Mouse (Mus musculus) liver, embryonic 14.5 days (tissue): ENCODE results near the gene Lat. TPM values are rescaled to one million over a fixed set of nuclear protein-coding genes. Genes with fewer than 3 reads are reported as not detected.

Source experiments
- ATAC-seq: fragments of 200-750 bp; cut with Nextera tagmentation; 2 replicates; pipeline ENCODE4 v1.8.0; 2017; ENCODE audit warnings: moderate number of reproducible peaks, mild to moderate bottlenecking, moderate library complexity; ENCODE audit not compliant: insufficient read depth
- DNase-seq, 3 experiments: peaks; one replicate each; pipeline ENCODE4 v3.0.0-alpha.2; 2012 to 2013; ENCODE audit warnings: low read depth in 3 of 3, low spot score in 3 of 3
- H3K27ac ChIP-seq: fragments of 300-500 bp; sonication (generic); 2 replicates; pipeline ENCODE4 v1.5.1; 2014; ENCODE audit warnings: moderate library complexity, mild to moderate bottlenecking, control low read depth, inconsistent platforms
- H3K27me3 ChIP-seq: fragments of 300-500 bp; sonication (generic); 2 replicates; pipeline ENCODE4 v1.6.1; 2014; ENCODE audit warnings: mild to moderate bottlenecking, low read length, moderate library complexity; ENCODE audit not compliant: control insufficient read depth, insufficient read depth
- H3K36me3 ChIP-seq: fragments of 300-500 bp; sonication (generic); replicated peaks from 2 replicates; pipeline ENCODE4 v1.6.1; 2014; ENCODE audit warnings: low read depth; ENCODE audit not compliant: control insufficient read depth, insufficient read depth
- H3K4me1 ChIP-seq, 2 experiments: fragments of 200-500 bp in 1 of 2; fragments of 300-500 bp in 1 of 2; sonication (generic) in 1 of 2; replicated peaks; 2 replicates each; pipeline ENCODE4 v1.6.1; 2012 to 2014; ENCODE audit warnings: antibody characterized with exemption in 1 of 2, inconsistent platforms in 1 of 2, low read length in 1 of 2; ENCODE audit not compliant: control insufficient read depth in 2 of 2, insufficient read depth in 2 of 2
- H3K4me2 ChIP-seq: fragments of 300-500 bp; sonication (generic); 2 replicates; pipeline ENCODE4 v1.6.1; 2014; ENCODE audit warnings: low read depth, mild to moderate bottlenecking, control low read depth, moderate library complexity
- H3K4me3 ChIP-seq, 2 experiments: fragments of 200-500 bp in 1 of 2; fragments of 300-500 bp in 1 of 2; sonication (generic) in 1 of 2; 2 replicates each; pipeline ENCODE4 v1.5.1; 2012 to 2014; ENCODE audit warnings: low read depth in 2 of 2, low read length in 2 of 2, mild to moderate bottlenecking in 2 of 2, control low read depth in 1 of 2, inconsistent platforms in 1 of 2, moderate library complexity in 1 of 2; ENCODE audit not compliant: insufficient read depth in 1 of 2
- H3K9ac ChIP-seq: fragments of 300-500 bp; sonication (generic); replicated peaks from 2 replicates; pipeline ENCODE4 v1.6.1; 2014; ENCODE audit warnings: mild to moderate bottlenecking, control low read depth, moderate library complexity
- H3K9me3 ChIP-seq: fragments of 300-500 bp; sonication (generic); 2 replicates; pipeline ENCODE4 v1.6.1; 2016; ENCODE audit warnings: low read length, mixed read lengths; ENCODE audit not compliant: control insufficient read depth
- CTCF ChIP-seq: IDR thresholded peaks from 2 replicates; pipeline ENCODE4 v1.5.1; 2016; ENCODE audit warnings: antibody characterized with exemption, low read depth, control low read depth
- EP300 ChIP-seq: IDR thresholded peaks from 2 replicates; pipeline ENCODE4 v1.6.1; 2016; ENCODE audit warnings: antibody characterized with exemption, low read depth
- WGBS: fragments of 180-500 bp; shearing (Covaris S2); extraction: QIAGEN DNeasy Blood & Tissue Kit; methylation state at CpG from one replicate; pipeline ENCODE4 v1.1.7; 2014; ENCODE audit not compliant: insufficient replicate concordance; 5-methylcytosine and 5-hydroxymethylcytosine counted together
- polyA plus RNA-seq, 2 experiments: library from polyadenylated mRNA; depleted of rRNA in 1 of 2; stranded (reverse) in 1 of 2; unstranded in 1 of 2; fragments of >200 nt; fragmentation: Nextera tagmentation in 1 of 2; extraction: Ambion mirVana in 1 of 2; gene quantifications; 2 replicates each; pipeline versions ENCODE4 v1.2.1 to v1.2.3; 2012 to 2014

Gene Lat
- polyA plus RNA-seq, 2 experiments, result 7.3 to 7.6 TPM

DNA sequence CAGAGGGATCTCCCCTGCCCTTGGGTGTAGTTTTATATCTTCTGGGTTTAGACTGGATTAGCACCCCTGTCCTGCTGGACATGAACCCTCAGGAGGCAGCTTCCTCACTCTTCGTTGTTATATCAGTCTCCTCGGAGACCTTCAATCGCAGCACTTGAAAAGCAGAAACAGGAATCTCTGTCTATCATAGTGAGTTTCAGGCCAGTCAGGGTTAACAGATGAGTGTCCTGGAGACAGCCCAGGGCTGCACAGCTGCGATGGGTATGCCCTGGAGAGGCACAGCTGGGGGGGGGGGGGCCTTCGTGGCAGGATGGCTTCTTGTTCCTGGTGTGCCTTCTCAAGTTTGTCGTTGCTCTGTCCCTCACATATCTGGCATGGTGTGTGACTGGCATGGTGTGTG, 28.5 kb downstream of the Lat start:
- H3K4me3 ChIP-seq, result no peak overlapping the region
- H3K27me3 ChIP-seq, result no peaks in the 10 kb centered on the region
- TF ChIP-seq CTCF (no peak), EP300 (no peak)
- H3K36me3 ChIP-seq, result no peaks in the 10 kb centered on the region
- ATAC-seq (no peak), DNase-seq (no peak)
- no peak overlapping the region for H3K27ac ChIP-seq
- H3K9ac ChIP-seq, result no peak overlapping the region
- WGBS, result 23% methylated on average over 6 of the region's 6 CpGs
- H3K9me3 ChIP-seq, result no peaks in the 10 kb centered on the region
- H3K4me2 ChIP-seq, result no peak overlapping the region
- H3K4me1 ChIP-seq, result peaks cover 0 to 4% of the 10 kb centered on the region in 2 experiments; a peak in 1 of 4 replicates

DNA sequence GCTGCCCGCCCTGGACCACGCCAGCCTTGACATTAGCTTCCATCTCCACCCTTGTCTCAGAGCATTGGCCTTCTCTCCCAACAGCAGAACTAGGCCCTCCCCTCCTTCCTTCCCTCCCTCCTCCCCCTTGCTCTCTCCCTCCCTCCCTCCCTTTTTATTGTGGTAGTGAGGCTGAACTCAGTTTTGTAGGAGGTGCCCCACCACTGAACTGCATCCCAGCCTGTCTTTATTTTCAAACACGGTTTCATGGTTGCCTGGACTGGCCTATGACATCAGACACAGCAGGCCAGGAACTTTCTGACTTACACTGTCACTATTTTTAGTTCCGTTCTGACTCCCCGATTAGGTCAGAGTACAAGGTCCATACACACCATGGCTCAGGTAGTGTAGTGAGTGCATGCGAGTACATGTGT, 29.2 kb downstream of the Lat start:
- Histone ChIP-seq H3K9ac (no peak overlapping the region), H3K27ac (no peak overlapping the region), H3K4me1 (peaks cover 0 to 4% of the 10 kb centered on the region in 2 experiments; a peak in 1 of 4 replicates), H3K36me3 (no peaks in the 10 kb centered on the region), H3K9me3 (no peaks in the 10 kb centered on the region), H3K27me3 (no peaks in the 10 kb centered on the region), H3K4me2 (no peak overlapping the region), H3K4me3 (no peak overlapping the region)
- DNase-seq (no peak), ATAC-seq (0 out of 2 replicates have a peak, but pooled peaks have one; percentile 31)
- 53% methylated on average over 6 of the region's 6 CpGs for WGBS
- no peak for TF ChIP-seq EP300
- TF ChIP-seq CTCF, result no peak

DNA sequence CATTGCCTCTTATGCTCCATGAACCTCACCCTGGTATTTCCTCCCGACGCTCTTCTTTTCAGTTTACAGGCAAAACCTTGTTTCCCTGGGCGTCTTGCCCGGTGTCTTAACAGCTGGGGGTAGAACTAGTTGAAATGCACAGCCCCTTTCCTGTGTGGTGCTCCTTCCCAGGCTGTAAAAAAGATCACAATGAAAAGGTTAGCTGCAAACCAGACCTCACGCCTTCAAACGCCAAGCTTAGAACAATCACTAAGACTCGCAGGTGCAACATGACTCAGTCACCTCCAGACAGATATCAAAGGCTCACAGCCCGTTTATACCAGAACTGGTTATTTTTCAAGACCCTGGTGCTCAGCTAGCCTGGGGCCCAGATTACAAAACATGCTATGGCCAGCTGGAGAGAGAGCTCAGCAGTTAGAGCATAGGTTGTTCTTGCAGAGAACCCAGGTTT, 29.8 kb downstream of the Lat start:
- no peak for DNase-seq
- no peak overlapping the region for H3K9ac ChIP-seq
- no peak overlapping the region for H3K27ac ChIP-seq
- H3K4me2 ChIP-seq, result no peak overlapping the region
- no peak for ATAC-seq
- H3K36me3 ChIP-seq, result no peaks in the 10 kb centered on the region
- no peak overlapping the region for H3K4me3 ChIP-seq
- TF ChIP-seq EP300 (no peak), CTCF (no peak)
- no peaks in the 10 kb centered on the region for H3K27me3 ChIP-seq
- H3K4me1 ChIP-seq, result peaks cover 0 to 4% of the 10 kb centered on the region in 2 experiments; a peak in 1 of 4 replicates
- 73% methylated on average over 8 of the region's 8 CpGs for WGBS
- no peaks in the 10 kb centered on the region for H3K9me3 ChIP-seq

DNA sequence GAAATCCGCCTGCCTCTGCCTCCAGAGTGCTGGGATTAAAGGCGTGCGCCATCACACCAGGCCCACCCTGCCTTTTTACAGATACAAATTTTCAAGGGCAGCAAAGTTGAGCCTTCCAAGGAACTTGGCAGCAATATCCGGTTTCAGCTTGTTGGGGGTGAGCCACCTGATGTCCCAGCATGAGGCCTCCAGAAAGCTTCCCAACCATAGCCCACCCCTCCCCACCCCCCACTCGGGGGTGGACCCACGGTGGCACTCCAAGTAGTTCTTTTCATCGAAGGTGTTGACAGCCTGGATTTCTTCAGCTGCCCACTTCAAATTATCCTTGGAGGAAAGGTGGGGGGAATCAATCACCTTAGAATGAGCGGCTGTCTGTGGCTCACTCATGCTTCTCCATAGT, 30.5 kb downstream of the Lat start:
- no peak for TF ChIP-seq EP300
- no peak for TF ChIP-seq CTCF
- H3K27me3 ChIP-seq, result no peaks in the 10 kb centered on the region
- ATAC-seq, result no peak
- WGBS, result 70% methylated on average over 8 of the region's 8 CpGs
- no peak for DNase-seq
- H3K9ac ChIP-seq, result no peak overlapping the region
- H3K4me2 ChIP-seq, result no peak overlapping the region
- peaks cover 0 to 4% of the 10 kb centered on the region in 2 experiments; a peak in 1 of 4 replicates for H3K4me1 ChIP-seq
- H3K36me3 ChIP-seq, result no peaks in the 10 kb centered on the region
- H3K9me3 ChIP-seq, result no peaks in the 10 kb centered on the region
- H3K4me3 ChIP-seq, result no peak overlapping the region
- no peak overlapping the region for H3K27ac ChIP-seq

DNA sequence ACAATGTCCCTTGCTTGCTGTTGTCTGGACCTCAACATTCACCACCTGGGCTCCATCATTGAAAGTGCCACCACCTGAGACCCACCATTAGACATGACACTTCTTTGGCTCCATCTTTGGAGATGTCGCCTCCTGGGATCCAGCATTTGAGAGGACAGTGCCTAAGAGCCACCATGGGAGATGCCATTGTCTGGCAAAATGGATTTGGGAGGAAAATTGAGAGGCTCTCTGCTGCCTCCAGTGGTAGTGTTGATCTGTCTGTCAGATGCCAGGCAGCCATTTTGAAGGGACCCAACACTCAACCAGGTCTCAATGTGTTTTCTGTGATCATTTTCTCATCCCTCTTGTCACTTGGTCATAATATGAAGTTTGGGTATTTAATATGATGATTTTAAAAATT, 33.8 kb downstream of the Lat start:
- TF ChIP-seq CTCF (peak; percentile 61), EP300 (no peak)
- Histone ChIP-seq H3K4me3 (no peak overlapping the region), H3K27me3 (no peaks in the 10 kb centered on the region), H3K9ac (no peak overlapping the region), H3K27ac (no peak overlapping the region), H3K4me2 (no peak overlapping the region), H3K9me3 (no peaks in the 10 kb centered on the region), H3K4me1 (peaks cover 0 to 2% of the 10 kb centered on the region in 2 experiments; a peak in 1 of 4 replicates), H3K36me3 (no peaks in the 10 kb centered on the region)
- no peak for ATAC-seq
- 62% methylated on average over 1 of the region's 1 CpGs for WGBS
- no peak for DNase-seq
